Mouse (Mus musculus): ENCODE results near the gene Gid8.

GRCm38 (mm10) chr2:180683524-180683923, 26.4 kb upstream of the Gid8 start:
- TF ChIP-seq CTCF (IDR thresholded peaks at IDR 0.05; ENCODE audit: low read depth) (no peak), EP300 (IDR thresholded peaks at IDR 0.05; ENCODE audit: low read depth) (peak; percentile 36; the same call in 1 of the 2 replicates)
